Mouse (Mus musculus) intestine, postnatal 0 days (tissue): ENCODE results near the gene Kank4. TPM values are rescaled to one million over a fixed set of nuclear protein-coding genes. Genes with fewer than 3 reads are reported as not detected.
"Not testable (repeated sequence)": the region's sequence is repeated elsewhere in the genome, so short reads cannot be mapped to it uniquely, and the experiment has no call there.

Experiments used
- ATAC-seq: fragments of 200-750 bp; cut with Nextera tagmentation; 2 replicates; pipeline ENCODE4 v1.8.0; 2017; ENCODE audit warnings: mild to moderate bottlenecking, moderate TSS enrichment, moderate library complexity
- H3K27ac ChIP-seq: fragments of 300-500 bp; sonication (generic); 2 replicates; pipeline ENCODE4 v1.5.1; 2014; ENCODE audit warnings: mild to moderate bottlenecking, low read depth, low read length, moderate library complexity
- H3K27me3 ChIP-seq: fragments of 300-500 bp; sonication (generic); replicated peaks from 2 replicates; pipeline ENCODE4 v1.6.1; 2014; ENCODE audit warnings: low read length, mixed read lengths; ENCODE audit not compliant: control insufficient read depth, insufficient read depth
- H3K36me3 ChIP-seq: fragments of 300-500 bp; sonication (generic); 2 replicates; pipeline ENCODE4 v1.6.1; 2014; ENCODE audit warnings: mild to moderate bottlenecking, moderate library complexity; ENCODE audit not compliant: control insufficient read depth, insufficient read depth
- H3K4me1 ChIP-seq: fragments of 300-500 bp; sonication (generic); replicated peaks from 2 replicates; pipeline ENCODE4 v1.6.1; 2014; ENCODE audit warnings: antibody characterized with exemption, low read length, mixed read lengths; ENCODE audit not compliant: control insufficient read depth, insufficient read depth
- H3K4me2 ChIP-seq: fragments of 300-500 bp; sonication (generic); replicated peaks from 2 replicates; pipeline ENCODE4 v1.6.1; 2014; ENCODE audit warnings: low read depth, mild to moderate bottlenecking, moderate library complexity
- H3K4me3 ChIP-seq: fragments of 300-500 bp; sonication (generic); 2 replicates; pipeline ENCODE4 v1.5.1; 2014; ENCODE audit warnings: low read depth, low read length
- H3K9ac ChIP-seq: fragments of 300-500 bp; sonication (generic); 2 replicates; pipeline ENCODE4 v1.6.1; 2014; ENCODE audit warnings: mild to moderate bottlenecking, low read depth, low read length
- H3K9me3 ChIP-seq: fragments of 300-500 bp; sonication (generic); 2 replicates; pipeline ENCODE4 v1.6.1; 2016; ENCODE audit warnings: mixed run types; ENCODE audit not compliant: control insufficient read depth
- CTCF ChIP-seq: sonication (generic); IDR thresholded peaks from 2 replicates; pipeline ENCODE4 v1.5.1; 2016; ENCODE audit warnings: low read depth, mild to moderate bottlenecking, control low read depth, antibody characterized with exemption, moderate library complexity
- WGBS: fragments of 180-500 bp; shearing (Covaris S2); extraction: QIAGEN DNeasy Blood & Tissue Kit; methylation state at CpG from one replicate; pipeline ENCODE4 v1.1.7; 2014; 5-methylcytosine and 5-hydroxymethylcytosine counted together
- polyA plus RNA-seq: library from polyadenylated mRNA; unstranded; fragments of >200 nt; fragmentation: Nextera tagmentation; extraction: Ambion mirVana; gene quantifications from 2 replicates; pipeline ENCODE4 v1.2.1, GENCODE M21; 2015

Kank4 gene
- polyA plus RNA-seq, 1 experiment from 2014 or later: 0.31 TPM

DNA sequence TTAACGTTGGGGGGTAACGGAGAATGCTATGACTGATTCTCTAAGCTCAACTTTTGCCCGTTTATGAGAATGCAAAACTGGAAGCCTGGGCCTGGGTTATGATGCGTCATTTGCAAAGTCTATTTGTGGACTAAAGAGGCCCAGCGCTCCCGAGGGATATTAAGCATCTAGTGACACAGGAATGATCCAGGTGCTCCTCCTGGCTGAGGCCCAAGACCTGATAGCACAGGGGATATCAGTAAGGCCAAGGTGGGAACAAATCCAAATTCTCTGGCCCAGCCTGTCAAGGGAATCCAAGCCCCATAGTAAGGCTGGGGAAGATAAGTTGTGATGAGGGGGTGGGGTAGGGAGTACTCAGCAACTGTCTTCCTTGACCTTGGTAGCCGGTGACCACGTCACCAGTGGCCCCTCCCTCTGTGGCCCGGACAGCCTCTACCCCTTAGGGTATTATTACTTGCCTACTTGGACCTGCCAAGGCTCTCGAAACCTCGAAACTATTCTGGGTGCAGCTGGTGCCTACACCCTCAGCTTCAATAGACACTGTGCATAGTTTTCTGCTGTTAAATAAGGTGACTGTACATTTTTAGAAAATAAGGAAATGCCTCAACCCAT, 39.8 kb upstream of the Kank4 start:
- Histone ChIP-seq H3K9me3 (0 out of 2 replicates have a peak, but pooled peaks cover 6% of the 10 kb centered on the region), H3K36me3 (no peaks in the 10 kb centered on the region), H3K27me3 (no peaks in the 10 kb centered on the region), H3K4me1 (no peaks in the 10 kb centered on the region), H3K4me3 (no peak overlapping the region), H3K9ac (no peak overlapping the region), H3K4me2 (no peak overlapping the region), H3K27ac (no peak overlapping the region)
- 53% methylated on average over 11 of the region's 11 CpGs for WGBS
- peak; percentile 33 for ATAC-seq
- TF ChIP-seq CTCF: no peak

DNA sequence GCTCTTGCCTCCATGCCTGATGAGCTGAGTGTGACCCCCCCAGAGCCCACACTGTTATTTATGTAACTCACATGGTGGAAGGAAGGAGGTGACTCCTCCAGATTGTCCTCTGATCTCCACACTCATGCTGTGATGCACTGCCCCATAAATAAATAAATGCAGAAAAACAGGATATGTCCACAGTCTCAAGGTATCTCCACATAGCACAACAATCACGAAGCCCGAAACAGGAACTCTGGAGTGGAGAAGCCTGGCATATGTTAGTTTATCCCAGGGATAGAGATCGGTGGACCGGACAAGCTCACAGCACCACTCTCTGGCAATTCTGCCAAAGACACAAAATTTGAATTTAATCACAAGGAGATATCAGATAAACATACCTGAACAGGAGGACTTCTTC, 36.6 kb upstream of the Kank4 start:
- Histone ChIP-seq H3K9me3 (no peaks in the 10 kb centered on the region), H3K27me3 (no peaks in the 10 kb centered on the region), H3K36me3 (no peaks in the 10 kb centered on the region), H3K4me1 (no peaks in the 10 kb centered on the region), H3K27ac (no peak overlapping the region), H3K9ac (no peak overlapping the region), H3K4me2 (no peak overlapping the region), H3K4me3 (no peak overlapping the region)
- 83% methylated on average over 4 of the region's 4 CpGs for WGBS
- ATAC-seq: no peak
- no peak for TF ChIP-seq CTCF

GRCm38 (mm10) chr4:98850485-98850884, 33.1 kb upstream of the Kank4 start:
- not testable (repeated sequence) for H3K9ac ChIP-seq, H3K4me3 ChIP-seq, H3K4me1 ChIP-seq, H3K27ac ChIP-seq, H3K9me3 ChIP-seq, ATAC-seq, H3K4me2 ChIP-seq, H3K36me3 ChIP-seq, H3K27me3 ChIP-seq
- WGBS: 69% methylated on average over 1 of the region's 1 CpGs

- H3K4me3 ChIP-seq: no peak overlapping the region
- no peak overlapping the region for H3K9ac ChIP-seq
- H3K4me2 ChIP-seq: no peak overlapping the region
- no peak overlapping the region for H3K27ac ChIP-seq
- no peaks in the 10 kb centered on the region for H3K9me3 ChIP-seq
- WGBS: 35% methylated on average over 6 of the region's 6 CpGs
- no peaks in the 10 kb centered on the region for H3K4me1 ChIP-seq
- no peaks in the 10 kb centered on the region for H3K27me3 ChIP-seq
- no peaks in the 10 kb centered on the region for H3K36me3 ChIP-seq
- ATAC-seq: no peak
- no peak for TF ChIP-seq CTCF
Measured at GRCm38 (mm10) chr4:98847120-98847885, 30.0 kb upstream of the Kank4 start.

GRCm38 (mm10) chr4:98846396-98846795, 29.1 kb upstream of the Kank4 start:
- H3K4me1 ChIP-seq: no peaks in the 10 kb centered on the region
- H3K9ac ChIP-seq: no peak overlapping the region
- no peak overlapping the region for H3K4me2 ChIP-seq
- WGBS: 32% methylated on average over 3 of the region's 3 CpGs
- no peaks in the 10 kb centered on the region for H3K36me3 ChIP-seq
- H3K27ac ChIP-seq: no peak overlapping the region
- ATAC-seq: no peak
- no peaks in the 10 kb centered on the region for H3K9me3 ChIP-seq
- no peak for TF ChIP-seq CTCF
- H3K4me3 ChIP-seq: no peak overlapping the region
- no peaks in the 10 kb centered on the region for H3K27me3 ChIP-seq

DNA sequence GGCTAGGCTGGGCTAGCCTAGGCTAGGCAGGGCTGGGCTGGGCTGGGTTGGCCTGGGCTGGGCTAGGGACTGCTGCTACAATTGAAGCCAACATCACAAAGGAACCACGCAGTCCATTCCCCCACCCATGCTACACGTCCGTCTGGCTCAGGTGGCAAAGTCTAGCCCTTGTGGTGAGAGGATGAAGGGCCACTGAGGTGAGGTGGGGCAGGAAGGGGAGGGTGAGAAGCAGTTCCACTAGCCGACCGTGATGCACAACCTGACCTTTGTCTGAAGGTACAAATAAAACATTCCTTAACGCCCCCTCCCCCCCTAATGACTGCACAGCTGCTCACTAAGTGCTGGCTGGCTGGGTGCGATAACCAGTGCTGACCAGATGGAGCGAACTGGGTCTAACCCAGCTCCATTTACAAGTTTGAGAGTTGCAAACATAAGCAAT, 28.4 kb upstream of the Kank4 start:
- WGBS: 32% methylated on average over 8 of the region's 8 CpGs
- Histone ChIP-seq H3K9me3 (no peaks in the 10 kb centered on the region), H3K27ac (no peak overlapping the region), H3K4me3 (no peak overlapping the region), H3K4me1 (no peaks in the 10 kb centered on the region), H3K4me2 (no peak overlapping the region), H3K36me3 (no peaks in the 10 kb centered on the region), H3K27me3 (no peaks in the 10 kb centered on the region), H3K9ac (no peak overlapping the region)
- 0 out of 2 replicates have a peak, but pooled peaks have one; percentile 10 for ATAC-seq
- no peak for TF ChIP-seq CTCF
